Mouse (Mus musculus): ENCODE data around the gene Fam186b. TPM values are rescaled to one million over a fixed set of nuclear protein-coding genes. Genes with fewer than 3 reads are reported as not detected.
A peak's percentile ranks its signal among the peaks of the same experiment; 100 is the strongest.

The Fam186b gene
- total RNA-seq, 2 experiments from 2014 or later, result not detected

DNA sequence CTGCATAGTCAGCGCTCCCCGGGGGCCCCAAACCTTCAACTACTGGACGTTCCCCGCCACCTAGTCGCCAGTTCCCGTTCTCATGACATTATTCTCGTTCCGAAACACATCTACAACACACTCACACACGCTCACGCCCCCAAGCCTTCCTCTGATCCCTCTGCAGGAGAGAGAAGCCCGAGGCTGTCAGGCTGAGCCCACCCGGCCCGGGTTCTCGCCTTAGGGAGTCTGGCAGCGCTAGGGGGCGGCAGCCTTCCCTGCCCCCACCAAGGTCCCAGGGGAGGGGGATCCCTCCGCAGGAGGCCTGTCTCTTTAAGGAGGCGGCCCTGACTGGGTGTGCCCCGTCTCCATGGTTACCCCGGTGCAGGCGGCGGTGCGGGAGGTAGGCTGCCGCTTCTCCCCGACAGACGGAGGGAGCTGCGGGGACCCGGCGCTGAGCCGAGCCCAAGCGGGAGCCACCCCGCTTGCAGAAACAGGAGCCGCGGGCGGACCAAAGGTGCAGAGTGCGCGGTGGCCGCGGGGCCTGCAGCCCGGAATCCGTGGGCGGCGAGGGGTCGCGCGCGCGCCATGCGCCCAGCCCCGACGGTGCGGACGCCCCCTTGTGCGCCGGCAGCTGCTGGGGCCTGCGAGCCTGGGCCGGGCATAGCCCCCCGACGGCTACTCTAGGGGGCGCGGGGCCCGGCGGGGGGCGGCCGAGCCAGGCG is 71.3 kb downstream of the Fam186b start, which contains the start of gene Kcnh3:
Kcnh3 (plus strand) TSS at position 654 of the 704 bp plus-strand sequence.
- DNase-seq, result peak; percentile 41

DNA sequence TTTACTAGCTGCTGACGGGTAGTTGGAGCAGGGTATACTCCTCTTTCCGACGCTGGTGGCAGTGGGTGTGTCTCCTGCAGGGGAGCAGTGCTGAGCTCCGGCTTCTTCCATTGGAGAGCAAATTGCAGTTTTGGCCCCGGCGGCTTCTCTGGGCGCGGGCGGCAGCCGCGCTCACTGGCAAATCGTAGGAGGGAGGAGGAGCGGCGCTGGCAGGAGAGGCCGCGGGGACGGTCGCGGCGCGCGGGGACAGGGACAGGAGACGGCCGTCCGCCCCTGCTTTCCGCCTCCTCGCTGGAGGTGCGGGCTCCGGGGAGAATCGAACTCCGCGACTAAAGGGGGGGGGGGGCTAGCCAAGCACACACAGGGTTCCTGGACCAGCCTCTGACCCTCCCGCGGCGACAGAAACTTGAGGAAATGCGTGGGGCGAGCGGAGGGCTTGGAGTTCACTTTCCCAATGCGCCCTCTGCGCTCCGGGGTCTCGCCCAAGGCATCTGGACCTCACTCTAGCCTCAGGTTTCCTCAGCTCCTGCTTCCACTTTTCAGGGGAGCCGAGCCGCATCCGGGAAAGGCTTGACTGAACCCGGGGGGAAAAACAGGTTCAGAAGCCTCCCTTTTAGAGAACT is 72.0 kb downstream of the Fam186b start:
- peak; percentile 42 for DNase-seq

DNA sequence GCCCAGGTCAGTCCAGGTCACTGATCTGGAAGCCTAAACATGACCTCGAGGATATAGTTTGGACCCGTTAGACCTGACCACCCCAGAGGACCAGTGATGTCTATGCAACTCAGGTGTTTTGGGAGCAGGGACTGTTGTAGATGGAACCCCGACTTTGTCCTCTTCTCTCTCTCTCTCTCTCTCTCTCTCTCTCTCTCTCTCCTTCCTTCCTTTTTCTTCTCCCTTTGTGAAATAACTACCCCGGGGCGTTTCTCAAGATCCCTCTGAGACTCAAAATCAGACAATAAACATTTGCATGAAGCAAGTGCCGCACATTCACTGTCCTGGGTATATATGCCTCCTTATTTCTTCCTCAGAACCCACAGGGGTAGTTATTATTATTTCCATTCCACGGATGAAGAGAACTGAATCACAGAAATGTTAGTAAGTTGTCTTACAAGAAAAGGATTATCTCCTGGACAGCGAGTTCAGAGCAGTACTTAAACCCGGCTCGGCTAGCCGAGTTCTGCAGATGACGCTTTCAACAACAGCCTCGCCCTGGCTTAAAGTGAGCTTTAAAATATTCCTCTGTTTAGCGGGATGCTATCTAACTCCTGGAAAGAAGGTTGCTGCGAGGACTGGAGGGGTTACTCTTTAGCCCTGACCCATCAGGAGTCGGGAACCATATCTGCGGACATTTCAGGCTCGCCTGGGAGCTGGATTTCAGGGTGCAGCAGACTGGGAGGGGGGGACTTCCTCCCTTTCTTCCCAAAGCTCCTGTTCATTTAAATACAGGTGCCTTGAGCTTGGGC is 72.7 kb downstream of the Fam186b start:
- no peak for DNase-seq

DNA sequence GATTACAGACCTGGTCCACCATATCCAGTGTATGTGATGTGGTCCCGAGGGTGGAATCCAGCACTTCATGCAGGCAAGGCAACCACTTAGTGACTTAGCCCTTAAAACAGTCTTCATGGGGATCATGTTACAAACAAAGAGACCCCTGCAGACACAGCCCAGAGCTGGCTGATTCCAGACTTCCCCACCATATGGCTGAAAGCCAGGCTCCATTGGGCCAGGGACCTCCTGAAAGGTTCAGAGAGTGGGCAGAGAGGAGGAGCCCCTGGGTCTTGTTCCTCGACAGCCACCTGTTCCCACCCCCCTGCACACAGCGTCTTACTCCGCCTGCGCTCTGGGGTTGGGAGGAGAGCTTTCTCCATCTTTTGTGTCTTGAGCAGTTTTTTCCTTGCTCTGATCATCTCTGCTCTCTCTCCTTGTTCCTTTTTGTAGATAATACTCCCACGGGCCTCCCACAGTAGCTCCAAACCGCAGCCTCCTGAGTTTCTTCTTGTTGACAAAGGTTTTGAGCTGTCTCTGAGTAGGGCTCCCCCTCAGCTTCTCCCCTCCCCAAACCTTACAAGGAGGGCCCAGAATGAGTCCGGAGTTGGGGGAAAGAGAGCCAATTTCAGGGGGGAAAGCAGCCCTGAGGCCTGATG is 74.3 kb downstream of the Fam186b start:
- DNase-seq, result no peak

Other genes starting within 250 kb of the Fam186b start
- 1 to 10 TPM in 1 of 2 experiments, under 1 TPM in 1; 0.75 to 1.4 TPM for gene Prph, start 240.7 kb downstream of the Fam186b start, total RNA-seq (2021)
- under 1 TPM in 1 of 2 experiments, not detected in 1; 0.49 TPM for gene Troap, start 221.3 kb downstream of the Fam186b start, total RNA-seq (2021)
- not detected for gene C1ql4, start 208.1 kb downstream of the Fam186b start, total RNA-seq (2021)
- gene Dnajc22, start 202.7 kb downstream of the Fam186b start, total RNA-seq (2021), result under 1 TPM in 1 of 2 experiments, not detected in 1; 0.16 TPM
- 1 to 10 TPM; 4.5 to 4.6 TPM for gene Spats2, start 170.0 kb downstream of the Fam186b start, total RNA-seq (2021)
- gene Kcnh3, start 71.0 kb downstream of the Fam186b start, total RNA-seq (2021), result not detected
- 10 to 100 TPM; 20.9 to 28.7 TPM for gene Mcrs1, start 43.9 kb downstream of the Fam186b start, total RNA-seq (2021)
- gene Prpf40b, start 801 bp downstream of the Fam186b start, total RNA-seq (2021), result 10 to 100 TPM; 20.0 to 20.7 TPM
- gene Fmnl3, start 74.6 kb upstream of the Fam186b start, total RNA-seq (2021), result 1 to 10 TPM; 6.6 to 7.0 TPM
- 100 to 1,000 TPM; 153 to 164 TPM for gene Tmbim6, start 97.0 kb upstream of the Fam186b start, total RNA-seq (2021)
- gene Nckap5l, start 161.9 kb upstream of the Fam186b start, total RNA-seq (2021), result 1 to 10 TPM; 3.1 to 4.8 TPM
- 1 to 10 TPM; 3.0 to 4.1 TPM for gene Bcdin3d, start 178.8 kb upstream of the Fam186b start, total RNA-seq (2021)
- gene Faim2, start 232.3 kb upstream of the Fam186b start, total RNA-seq (2021), result under 1 TPM; 0.13 to 0.20 TPM